In genomic region chr10:5203837-5204236, GRCm38 (mm10) we compare ENCODE assay signal across 9 mouse cellular contexts.
DNase-seq lines count a peak whose midpoint lies in the region; ATAC-seq lines count a peak whose summit lies in the region.
"Had no signal": no experiment of that assay in that cellular context is flagged by ENCODE, and none has a peak within 500 bp of the region (broad histone marks: within the 10 kb centered on the region; RNA-seq: fewer than 3 reads in every experiment).

No protein-coding gene starts in this region.

- H3K9ac ChIP-seq in forebrain, embryonic 15.5 days (replicated peaks): no peak overlapping the region

- H3K27ac ChIP-seq in forebrain, embryonic 15.5 days (replicated peaks): no peak overlapping the region
- H3K27ac ChIP-seq in forebrain, embryonic 10.5 days: no peak overlapping the region
- H3K27ac ChIP-seq: macrophage had no signal

- WGBS in forebrain, embryonic 15.5 days: 70% methylated on average over 10 of the region's 10 CpGs
- WGBS in forebrain, embryonic 10.5 days: 88% methylated on average over 10 of the region's 10 CpGs

- H3K4me3 ChIP-seq in forebrain, embryonic 15.5 days: no peak overlapping the region
- no peak overlapping the region for H3K4me3 ChIP-seq in forebrain, embryonic 10.5 days

- H3K9me3 ChIP-seq in forebrain, embryonic 15.5 days: no peaks in the 10 kb centered on the region
- H3K9me3 ChIP-seq in forebrain, embryonic 10.5 days: no peaks in the 10 kb centered on the region

- no peaks in the 10 kb centered on the region for H3K4me1 ChIP-seq in forebrain, embryonic 15.5 days
- H3K4me1 ChIP-seq in forebrain, embryonic 10.5 days: no peaks in the 10 kb centered on the region

- no peak for DNase-seq in forebrain, embryonic 10.5 days (ENCODE audit: extremely low spot score, low spot score)
- peak; percentile 60 to 63 for DNase-seq in frontal cortex, postnatal 10 days (ENCODE audit: low spot score in 2 of 2)
- DNase-seq in left cerebral cortex, adult 9 months (ENCODE audit: low spot score in 2 of 2): peak; percentile 87 to 89
- DNase-seq in right cerebral cortex, postnatal 36 days (ENCODE audit: low spot score in 2 of 2): peak; percentile 89 to 92
- no peak for DNase-seq in ovary, postnatal 14 days (ENCODE audit: low spot score)
- DNase-seq in kidney, postnatal 36 days: no peak

- peak; percentile 48; the same call in 1 of the 2 replicates for ATAC-seq in forebrain, embryonic 15.5 days (replicated peaks)
- ATAC-seq in erythroid progenitor cell, adult 5-6 weeks (replicated peaks; ENCODE audit: low FRiP score, poor library complexity, severe bottlenecking): no peak

- no peaks in the 10 kb centered on the region for H3K27me3 ChIP-seq in forebrain, embryonic 15.5 days
- no peaks in the 10 kb centered on the region for H3K27me3 ChIP-seq in forebrain, embryonic 10.5 days (ENCODE audit: poor library complexity, severe bottlenecking)

- H3K4me2 ChIP-seq in forebrain, embryonic 15.5 days (replicated peaks): no peak overlapping the region

- no peaks in the 10 kb centered on the region for H3K36me3 ChIP-seq in forebrain, embryonic 15.5 days
- H3K36me3 ChIP-seq in forebrain, embryonic 10.5 days (replicated peaks): no peaks in the 10 kb centered on the region

Comparison
In these comparisons a context has a peak if more than half of its experiments do, and no peak if none do; other contexts are left out.
1. DNase-seq: peak in frontal cortex, postnatal 10 days (2 of 2), left cerebral cortex, adult 9 months (2 of 2) and right cerebral cortex, postnatal 36 days (2 of 2); none in forebrain, embryonic 10.5 days (single experiment), ovary, postnatal 14 days (single experiment) and kidney, postnatal 36 days (0 of 2).